Mouse (Mus musculus) layer of hippocampus, postnatal 25 days (tissue): Measurements from ENCODE around the gene Olfr1089. TPM values are rescaled to one million over a fixed set of nuclear protein-coding genes. Genes with fewer than 3 reads are reported as not detected.

Experiments used
- DNase-seq, 2 experiments: peaks; one replicate each; pipeline ENCODE4 v3.0.0; 2022; ENCODE audit warnings: mixed read lengths in 2 of 2, low spot score in 1 of 2; ENCODE audit errors: extremely low spot score in 1 of 2
- total RNA-seq, 2 experiments: library from RNA; stranded (reverse); gene quantifications; 2 replicates each; pipeline ENCODE4 v1.2.3; 2021

The Olfr1089 gene
- total RNA-seq, result not detected

DNA sequence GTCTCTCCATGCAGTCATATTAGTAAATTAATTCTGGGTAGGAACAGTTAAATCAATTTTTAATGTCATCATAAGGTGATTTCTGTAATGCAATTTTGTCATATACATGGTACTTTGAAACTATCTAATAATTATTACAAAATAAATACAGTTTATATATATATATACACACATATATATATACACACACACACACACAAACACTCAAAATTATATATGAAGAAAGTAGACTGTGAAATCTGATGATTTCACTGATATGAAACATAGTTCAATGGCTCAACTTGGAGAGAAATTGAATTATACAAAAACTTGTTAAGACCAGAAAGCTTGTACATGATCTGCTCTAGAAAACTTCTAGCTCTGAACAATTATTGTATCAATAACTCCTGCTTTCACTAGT, at the start of gene Olfr1089:
TSS of gene Olfr1089 (minus strand) at position 101 of the 400 bp plus-strand sequence.
- no peak for DNase-seq

DNA sequence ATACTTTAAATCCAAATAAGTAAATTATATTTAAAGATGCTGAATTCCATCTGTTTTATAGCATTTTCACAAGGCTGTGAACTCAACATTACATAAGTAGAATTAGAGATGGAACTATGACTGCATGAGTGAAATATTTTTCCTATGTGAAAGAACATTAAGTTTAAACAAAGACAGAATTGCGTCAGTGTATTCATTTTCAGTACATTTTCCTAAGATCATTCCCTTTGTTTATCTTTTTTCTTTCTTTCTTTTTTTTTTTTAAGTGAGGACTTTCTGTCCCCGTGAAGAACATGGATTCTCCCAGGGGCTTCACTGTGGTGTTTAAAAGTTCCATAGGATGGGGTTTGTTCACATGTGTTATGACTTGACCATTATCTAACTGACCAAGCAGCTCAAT, 48.7 kb upstream of the Olfr1089 start, which contains the start of gene Olfr1093:
TSS of gene Olfr1093 (plus strand) at position 301 of the 400 bp plus-strand sequence.
- DNase-seq, result no peak

DNA sequence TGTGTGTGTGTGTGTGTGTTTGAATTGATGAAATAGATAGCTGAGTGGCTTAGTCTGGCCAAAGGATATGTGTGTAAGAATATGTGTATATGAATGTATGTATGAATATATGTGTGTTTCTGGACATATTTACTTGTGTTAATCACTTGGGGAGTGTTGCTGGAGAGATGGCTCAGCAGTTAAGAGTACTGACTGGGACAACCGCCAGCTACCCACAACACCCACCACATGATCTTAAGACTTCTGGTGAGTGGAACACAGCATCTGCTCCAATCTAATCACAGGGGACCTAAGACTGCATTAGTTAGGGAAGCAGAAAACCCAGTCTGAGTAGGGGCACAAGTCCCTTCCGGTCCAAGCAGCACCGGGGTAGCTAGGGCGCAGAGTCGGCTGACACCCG, 27.5 kb upstream of the Olfr1089 start:
- DNase-seq, result peak in 1 of 2 experiments; percentile 4

DNA sequence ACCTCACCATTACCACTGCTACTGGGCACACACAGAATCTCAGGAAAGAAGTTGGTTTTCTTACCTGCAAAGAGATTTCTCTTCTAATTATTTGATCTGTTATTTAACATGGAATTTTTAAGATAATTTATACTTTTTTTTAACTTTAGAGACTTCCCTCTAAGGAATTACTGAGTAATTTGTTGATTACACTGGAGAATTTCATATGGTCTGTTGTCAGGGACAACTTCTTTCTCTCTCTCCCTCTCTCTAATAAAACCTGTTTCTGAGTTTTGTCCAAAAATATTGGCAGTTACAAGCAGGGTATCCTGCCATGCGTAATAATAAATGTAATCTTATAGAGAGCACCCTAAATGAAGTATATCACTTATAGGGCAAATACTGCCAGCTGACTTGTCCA, 25.4 kb upstream of the Olfr1089 start, which contains the start of gene Olfr1090:
TSS of gene Olfr1090 (minus strand) at position 101 of the 400 bp plus-strand sequence.
- DNase-seq, result no peak

DNA sequence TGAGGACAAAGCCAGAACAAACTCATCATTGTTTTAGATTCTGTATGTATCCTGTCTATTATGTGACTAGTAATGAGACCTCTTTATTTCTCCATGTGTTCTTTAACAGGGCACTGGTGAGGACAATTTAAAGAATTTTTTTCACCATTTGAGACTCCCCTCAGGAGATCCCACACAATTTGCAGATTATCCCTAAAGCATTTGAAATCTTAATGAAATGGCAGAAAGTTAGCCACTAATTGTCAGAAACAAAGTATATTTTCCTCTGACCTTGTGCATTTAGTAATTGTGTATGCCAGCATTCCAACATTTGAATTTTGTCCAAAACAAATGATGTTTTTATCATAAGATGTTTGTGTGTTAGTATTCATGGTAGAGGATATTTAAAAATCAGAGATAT, 35.2 kb downstream of the Olfr1089 start, which contains the start of gene Olfr1087:
TSS of gene Olfr1087 (minus strand) at position 101 of the 400 bp plus-strand sequence.
- no peak for DNase-seq

Other genes starting within 250 kb of the Olfr1089 start
- not detected for gene Olfr228, start 246.3 kb downstream of the Olfr1089 start, total RNA-seq
- not detected for gene Olfr1076, start 225.2 kb downstream of the Olfr1089 start, total RNA-seq
- not detected for gene Olfr1079, start 191.2 kb downstream of the Olfr1089 start, total RNA-seq
- not detected for gene Olfr1080, start 175.5 kb downstream of the Olfr1089 start, total RNA-seq
- not detected for gene Olfr1082, start 134.7 kb downstream of the Olfr1089 start, total RNA-seq
- gene Olfr1084, start 94.0 kb downstream of the Olfr1089 start, total RNA-seq, result not detected
- gene Olfr1085, start 71.7 kb downstream of the Olfr1089 start, total RNA-seq, result not detected
- not detected for gene Olfr1086, start 53.6 kb downstream of the Olfr1089 start, total RNA-seq
- not detected for gene Olfr1087, start 35.3 kb downstream of the Olfr1089 start, total RNA-seq
- gene Olfr1090, start 25.3 kb upstream of the Olfr1089 start, total RNA-seq, result not detected
- gene Olfr1093, start 48.8 kb upstream of the Olfr1089 start, total RNA-seq, result not detected
- gene Olfr141, start 76.3 kb upstream of the Olfr1089 start, total RNA-seq, result not detected
- gene Olfr1094, start 91.0 kb upstream of the Olfr1089 start, total RNA-seq, result not detected
- gene Olfr1095, start 118.0 kb upstream of the Olfr1089 start, total RNA-seq, result not detected
- not detected for gene Gm13723, start 141.1 kb upstream of the Olfr1089 start, total RNA-seq
- gene Olfr1097, start 158.5 kb upstream of the Olfr1089 start, total RNA-seq, result not detected
- gene Olfr1098, start 190.8 kb upstream of the Olfr1089 start, total RNA-seq, result not detected
- not detected for gene Olfr1099, start 227.0 kb upstream of the Olfr1089 start, total RNA-seq
- gene Olfr1100, start 246.3 kb upstream of the Olfr1089 start, total RNA-seq, result not detected